Mouse (Mus musculus) retina, postnatal 7 days (tissue): ENCODE results near the gene Kif3b.

Experiments used
- DNase-seq: peaks from one replicate; pipeline ENCODE4 v3.0.0-alpha.2; 2012; ENCODE audit warnings: low read depth, low spot score

Gene Kif3b

GRCm38 (mm10) chr2:153297771-153298170, 6.6 kb downstream of the Kif3b start:
- DNase-seq, result no peak

- no peak for DNase-seq
These were observed 7.2 kb downstream of the Kif3b start for GRCm38 (mm10) chr2:153298460-153298859.

- DNase-seq, result no peak
These were observed 7.7 kb downstream of the Kif3b start for GRCm38 (mm10) chr2:153298863-153299262.

GRCm38 (mm10) chr2:153301123-153301522, 9.9 kb downstream of the Kif3b start:
- no peak for DNase-seq

- no peak for DNase-seq
These were observed 14.0 kb downstream of the Kif3b start for GRCm38 (mm10) chr2:153305240-153305639.

- no peak for DNase-seq
These were observed 17.4 kb downstream of the Kif3b start for GRCm38 (mm10) chr2:153308586-153308985.

- DNase-seq, result no peak
These were observed 17.9 kb downstream of the Kif3b start for GRCm38 (mm10) chr2:153309106-153309505.

- DNase-seq, result no peak
These were observed 19.0 kb downstream of the Kif3b start for GRCm38 (mm10) chr2:153310228-153310627.

- DNase-seq, result no peak
These were observed 21.7 kb downstream of the Kif3b start for GRCm38 (mm10) chr2:153312884-153313283.

GRCm38 (mm10) chr2:153318408-153318807, 27.2 kb downstream of the Kif3b start:
- no peak for DNase-seq

- DNase-seq, result no peak
These were observed 27.9 kb downstream of the Kif3b start for GRCm38 (mm10) chr2:153319036-153319643.

- no peak for DNase-seq
These were observed 34.6 kb downstream of the Kif3b start for GRCm38 (mm10) chr2:153325706-153326376.

- DNase-seq, result no peak
These were observed 41.1 kb downstream of the Kif3b start for GRCm38 (mm10) chr2:153332271-153332670.

- DNase-seq, result no peak
These were observed 41.8 kb downstream of the Kif3b start for GRCm38 (mm10) chr2:153332981-153333380.

- DNase-seq, result no peak
These were observed 42.6 kb downstream of the Kif3b start for GRCm38 (mm10) chr2:153333822-153334232.

GRCm38 (mm10) chr2:153334281-153334680, 43.1 kb downstream of the Kif3b start:
- no peak for DNase-seq

GRCm38 (mm10) chr2:153336117-153336516, 44.9 kb downstream of the Kif3b start:
- DNase-seq, result no peak

GRCm38 (mm10) chr2:153338361-153339350, 47.4 kb downstream of the Kif3b start:
- DNase-seq, result no peak

GRCm38 (mm10) chr2:153342166-153342565, 51.0 kb downstream of the Kif3b start:
- DNase-seq, result no peak

GRCm38 (mm10) chr2:153342602-153343001, 51.4 kb downstream of the Kif3b start:
- DNase-seq, result no peak

GRCm38 (mm10) chr2:153343191-153343590, 52.0 kb downstream of the Kif3b start:
- DNase-seq, result no peak

GRCm38 (mm10) chr2:153345071-153345453, 53.8 kb downstream of the Kif3b start:
- DNase-seq, result no peak
